Mouse (Mus musculus): Measurements from ENCODE around the gene Fndc3b. TPM values are rescaled to one million over a fixed set of nuclear protein-coding genes. Genes with fewer than 3 reads are reported as not detected.
"Not testable (repeated sequence)": the region's sequence is repeated elsewhere in the genome, so short reads cannot be mapped to it uniquely, and the experiment has no call there.

Gene Fndc3b
- polyA plus RNA-seq, 1 experiment from 2014 or later, result 39.5 TPM

DNA sequence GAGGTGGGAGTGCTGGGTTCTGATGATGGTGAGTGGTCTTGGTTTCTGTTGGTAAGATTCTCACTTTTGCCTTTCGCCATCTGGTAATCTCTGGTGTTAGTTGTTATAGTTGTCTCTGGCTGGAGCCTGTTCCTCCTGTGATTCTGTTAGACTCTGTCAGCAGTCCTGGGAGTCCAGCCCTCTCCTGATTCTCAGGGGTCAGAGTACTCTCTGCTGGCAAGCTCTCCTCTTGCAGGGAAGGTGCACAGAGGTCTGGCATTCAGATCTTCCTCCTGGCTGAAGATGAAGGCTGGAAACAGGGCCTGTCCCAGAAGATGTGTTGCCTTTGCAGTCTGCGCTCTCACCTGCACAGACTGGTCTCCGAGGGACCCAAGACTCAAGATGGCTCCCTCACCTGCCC, 310.1 kb downstream of the Fndc3b start:
- not testable (repeated sequence) for H3K36me3 ChIP-seq; H3K9ac ChIP-seq; H3K9me3 ChIP-seq; H3K4me3 ChIP-seq; ATAC-seq (ENCODE audit: insufficient number of reproducible peaks, low FRiP score, low TSS enrichment, low read depth); H3K27ac ChIP-seq; H3K27me3 ChIP-seq; H3K4me1 ChIP-seq; H3K4me2 ChIP-seq
- 95% methylated on average over 3 of the region's 3 CpGs for WGBS

DNA sequence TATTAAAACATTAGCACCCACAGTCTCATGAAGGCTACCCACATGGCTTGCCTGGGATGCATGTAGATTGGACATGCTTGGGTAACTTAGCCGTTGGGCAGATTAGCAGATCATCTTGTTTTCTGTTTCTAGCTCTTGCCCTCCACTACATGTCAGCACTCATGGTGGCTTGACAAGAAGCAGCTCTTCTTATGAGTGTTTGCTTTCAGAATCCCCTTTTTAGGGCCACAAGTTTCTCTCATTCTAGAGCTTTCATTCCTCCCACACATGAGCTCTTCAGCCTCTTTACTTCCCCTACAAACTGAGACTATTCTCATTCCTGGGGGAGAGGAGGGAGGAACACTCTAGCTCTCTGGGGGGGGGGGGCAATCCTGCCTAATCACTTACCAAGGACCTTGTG, 321.2 kb downstream of the Fndc3b start:
- 83% methylated on average over 1 of the region's 1 CpGs for WGBS

DNA sequence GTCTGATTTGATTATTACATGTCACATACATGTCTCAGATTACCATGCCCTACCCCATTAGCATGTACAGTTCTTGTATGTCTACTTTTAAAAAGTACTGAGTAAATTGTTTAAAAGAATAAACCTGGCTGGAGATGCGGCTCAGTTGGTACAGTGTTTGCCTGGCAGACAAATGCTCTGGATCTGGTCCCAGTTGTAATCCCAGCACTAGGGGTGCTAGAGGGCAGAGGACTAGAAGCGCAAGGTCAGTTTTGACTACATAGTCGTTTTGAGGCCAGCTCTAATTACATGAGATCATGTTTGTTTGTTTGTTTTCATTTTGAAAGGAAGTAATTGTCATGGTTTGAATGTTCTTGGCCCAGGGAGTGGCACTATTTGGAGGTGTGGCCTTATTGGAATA, 326.3 kb downstream of the Fndc3b start:
- Histone ChIP-seq H3K36me3 (no peaks in the 10 kb centered on the region), H3K9me3 (no peaks in the 10 kb centered on the region), H3K4me2 (no peak overlapping the region), H3K4me3 (no peak overlapping the region), H3K4me1 (no peaks in the 10 kb centered on the region), H3K27ac (no peak overlapping the region), H3K27me3 (no peaks in the 10 kb centered on the region), H3K9ac (no peak overlapping the region)
- 58% methylated on average over 3 of the region's 3 CpGs for WGBS
- no peak for ATAC-seq (ENCODE audit: insufficient number of reproducible peaks, low FRiP score, low TSS enrichment, low read depth)

More for the DNA sequence above, 321.2 kb downstream of the Fndc3b start:
- H3K4me3 ChIP-seq, result no peak overlapping the region
- no peaks in the 10 kb centered on the region for H3K36me3 ChIP-seq
- H3K27me3 ChIP-seq, result no peaks in the 10 kb centered on the region
- no peaks in the 10 kb centered on the region for H3K9me3 ChIP-seq
- no peak overlapping the region for H3K9ac ChIP-seq
- no peak overlapping the region for H3K27ac ChIP-seq
- no peaks in the 10 kb centered on the region for H3K4me1 ChIP-seq
- no peak overlapping the region for H3K4me2 ChIP-seq
- no peak for ATAC-seq (ENCODE audit: insufficient number of reproducible peaks, low FRiP score, low TSS enrichment, low read depth)

DNA sequence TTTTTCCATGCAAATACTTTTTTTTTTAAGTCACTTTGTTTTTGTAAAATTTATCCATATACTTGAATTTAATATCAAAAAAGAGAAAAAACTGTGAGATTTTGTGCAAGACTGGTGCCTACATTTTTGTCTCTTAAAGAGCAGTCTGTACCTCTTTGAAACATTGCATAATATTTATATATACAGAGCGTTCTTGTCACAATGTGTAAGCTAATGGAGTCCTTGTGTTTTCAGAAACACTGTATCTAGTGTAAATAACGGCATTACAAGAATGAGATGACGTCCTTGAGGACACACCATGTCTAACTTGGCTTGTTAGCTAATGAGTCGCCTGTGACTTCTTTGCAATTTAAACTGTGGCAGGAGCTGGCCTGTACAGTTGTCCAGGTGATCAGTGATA, 333.2 kb downstream of the Fndc3b start:
- Histone ChIP-seq H3K4me3 (no peak overlapping the region), H3K4me1 (no peaks in the 10 kb centered on the region), H3K9me3 (no peaks in the 10 kb centered on the region), H3K9ac (no peak overlapping the region), H3K4me2 (no peak overlapping the region), H3K27me3 (peaks cover 20% of the 10 kb centered on the region), H3K27ac (no peak overlapping the region), H3K36me3 (no peaks in the 10 kb centered on the region)
- 72% methylated on average over 4 of the region's 4 CpGs for WGBS
- ATAC-seq (ENCODE audit: insufficient number of reproducible peaks, low FRiP score, low TSS enrichment, low read depth), result no peak

DNA sequence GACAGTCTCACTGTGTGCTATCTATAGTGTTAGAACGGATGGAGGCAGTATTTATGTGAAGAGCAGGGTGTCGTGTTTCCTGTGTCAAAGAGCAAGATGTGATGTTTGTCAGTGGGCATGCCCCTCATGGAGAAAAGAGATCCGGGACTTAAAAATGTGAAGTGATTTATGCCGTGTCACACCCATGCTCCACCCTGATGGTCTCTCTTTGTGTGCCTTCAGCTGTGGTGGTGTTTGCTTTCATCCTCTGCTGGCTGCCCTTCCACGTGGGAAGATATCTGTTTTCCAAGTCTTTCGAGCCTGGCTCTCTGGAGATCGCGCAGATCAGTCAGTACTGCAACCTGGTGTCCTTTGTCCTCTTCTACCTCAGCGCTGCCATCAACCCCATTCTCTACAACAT, 336.7 kb downstream of the Fndc3b start:
- Histone ChIP-seq H3K4me1 (peaks cover 13% of the 10 kb centered on the region), H3K27me3 (peaks cover 54% of the 10 kb centered on the region), H3K9me3 (no peaks in the 10 kb centered on the region), H3K9ac (no peak overlapping the region), H3K4me2 (no peak overlapping the region), H3K36me3 (no peaks in the 10 kb centered on the region), H3K4me3 (no peak overlapping the region), H3K27ac (no peak overlapping the region)
- ATAC-seq (ENCODE audit: insufficient number of reproducible peaks, low FRiP score, low TSS enrichment, low read depth), result no peak
- 55% methylated on average over 9 of the region's 9 CpGs for WGBS

DNA sequence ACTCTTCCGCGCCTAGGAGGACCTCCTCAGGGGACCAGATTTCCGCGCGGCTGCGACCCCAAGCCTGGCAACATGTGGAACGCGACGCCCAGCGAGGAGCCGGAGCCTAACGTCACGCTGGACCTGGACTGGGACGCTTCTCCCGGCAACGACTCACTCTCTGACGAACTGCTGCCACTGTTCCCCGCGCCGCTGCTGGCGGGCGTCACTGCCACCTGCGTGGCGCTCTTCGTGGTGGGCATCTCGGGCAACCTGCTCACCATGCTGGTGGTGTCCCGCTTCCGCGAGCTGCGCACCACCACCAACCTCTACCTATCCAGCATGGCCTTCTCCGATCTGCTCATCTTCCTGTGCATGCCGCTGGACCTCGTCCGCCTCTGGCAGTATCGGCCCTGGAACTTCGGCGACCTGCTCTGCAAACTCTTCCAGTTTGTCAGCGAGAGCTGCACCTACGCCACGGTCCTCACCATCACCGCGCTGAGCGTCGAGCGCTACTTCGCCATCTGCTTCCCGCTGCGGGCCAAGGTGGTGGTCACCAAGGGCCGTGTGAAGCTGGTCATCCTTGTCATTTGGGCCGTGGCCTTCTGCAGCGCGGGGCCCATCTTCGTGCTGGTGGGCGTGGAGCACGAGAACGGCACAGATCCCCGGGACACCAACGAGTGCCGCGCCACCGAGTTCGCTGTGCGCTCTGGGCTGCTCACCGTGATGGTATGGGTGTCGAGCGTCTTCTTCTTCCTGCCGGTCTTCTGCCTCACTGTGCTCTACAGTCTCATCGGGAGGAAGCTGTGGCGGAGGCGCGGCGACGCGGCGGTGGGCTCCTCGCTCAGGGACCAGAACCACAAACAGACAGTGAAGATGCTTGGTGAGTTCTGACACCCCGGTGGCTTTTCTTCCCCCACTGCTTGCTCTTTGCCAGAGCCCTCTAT, 339.1 kb downstream of the Fndc3b start:
- no peak overlapping the region for H3K9ac ChIP-seq
- peaks cover 54% of the 10 kb centered on the region for H3K27me3 ChIP-seq
- H3K27ac ChIP-seq, result no peak overlapping the region
- ATAC-seq (ENCODE audit: insufficient number of reproducible peaks, low FRiP score, low TSS enrichment, low read depth), result no peak
- peak overlapping the region; percentile 19; the same call in 1 of the 2 replicates for H3K4me2 ChIP-seq
- no peaks in the 10 kb centered on the region for H3K36me3 ChIP-seq
- H3K4me1 ChIP-seq, result peaks cover 13% of the 10 kb centered on the region
- no peaks in the 10 kb centered on the region for H3K9me3 ChIP-seq
- H3K4me3 ChIP-seq, result peak overlapping the region; percentile 19
- WGBS, result 2% methylated on average over 77 of the region's 77 CpGs

DNA sequence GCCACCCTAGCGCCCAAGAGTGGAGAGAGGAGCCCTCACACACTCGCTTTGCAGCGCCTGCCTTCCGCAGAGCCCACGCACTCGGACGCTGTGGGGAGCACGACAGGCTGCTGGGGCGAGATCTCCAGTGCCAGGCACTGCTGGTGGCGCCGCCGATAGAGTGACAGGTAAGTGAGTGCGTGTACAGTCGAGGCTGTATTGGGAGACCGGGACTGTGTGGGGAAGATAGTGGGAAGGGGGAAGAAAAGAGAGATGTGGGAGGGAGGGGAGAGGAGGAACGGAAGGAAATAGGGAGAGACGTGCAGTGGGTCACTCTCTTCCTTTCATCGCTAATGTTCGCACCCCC, 339.9 kb downstream of the Fndc3b start, which contains the start of gene Ghsr:
Gene Ghsr, plus strand, starts transcription at position 76 of the 346 bp plus-strand sequence.
- 3% methylated on average over 19 of the region's 19 CpGs for WGBS
- no peaks in the 10 kb centered on the region for H3K9me3 ChIP-seq
- H3K27ac ChIP-seq, result no peak within 1 kb of the TSS
- H3K4me2 ChIP-seq, result peak within 1 kb of the TSS; percentile 19; the same call in 1 of the 2 replicates
- peaks cover 13% of the 10 kb centered on the region for H3K4me1 ChIP-seq
- H3K27me3 ChIP-seq, result peaks cover 54% of the 10 kb centered on the region
- no peaks in the 10 kb centered on the region for H3K36me3 ChIP-seq
- H3K9ac ChIP-seq, result no peak within 1 kb of the TSS
- ATAC-seq (ENCODE audit: insufficient number of reproducible peaks, low FRiP score, low TSS enrichment, low read depth), result no peak
- peak within 1 kb of the TSS; percentile 19 for H3K4me3 ChIP-seq

DNA sequence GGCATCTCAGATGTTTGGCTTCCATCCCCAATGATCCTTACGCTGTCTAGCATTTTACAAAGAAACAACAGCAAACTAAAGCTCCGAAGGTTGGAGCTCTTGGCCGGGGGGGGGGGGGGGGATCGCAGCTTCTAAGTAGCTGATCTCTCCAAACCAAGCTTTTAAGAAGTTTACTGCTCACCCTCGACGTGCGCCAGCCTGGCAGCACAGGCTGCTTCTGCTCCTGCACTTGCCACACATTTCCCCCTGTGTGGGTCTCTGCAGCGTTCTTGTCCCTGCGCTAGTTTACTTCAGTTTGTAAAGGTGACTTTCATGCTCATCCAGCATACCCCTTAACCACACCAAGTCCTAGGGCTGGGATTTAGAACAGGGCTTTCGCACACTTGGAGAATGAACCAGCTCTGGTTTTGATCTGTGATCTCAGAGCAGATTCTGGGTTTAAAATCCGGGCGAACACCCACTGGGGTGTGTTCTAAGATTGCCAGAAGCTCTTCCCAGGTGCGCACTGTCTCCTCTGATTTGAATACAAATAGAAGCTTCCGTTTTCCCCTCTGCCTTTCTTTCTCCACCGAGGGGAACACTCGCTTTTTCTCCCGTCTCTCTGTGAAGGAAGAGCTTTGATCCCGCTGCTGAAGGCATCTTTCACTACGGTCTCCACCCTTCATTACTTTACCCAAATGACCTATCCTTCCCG, 340.4 kb downstream of the Fndc3b start:
- no peak overlapping the region for H3K4me3 ChIP-seq
- no peaks in the 10 kb centered on the region for H3K9me3 ChIP-seq
- H3K4me2 ChIP-seq, result no peak overlapping the region
- 2% methylated on average over 20 of the region's 20 CpGs for WGBS
- no peak overlapping the region for H3K9ac ChIP-seq
- peaks cover 13% of the 10 kb centered on the region for H3K4me1 ChIP-seq
- no peak for ATAC-seq (ENCODE audit: insufficient number of reproducible peaks, low FRiP score, low TSS enrichment, low read depth)
- H3K27me3 ChIP-seq, result peaks cover 54% of the 10 kb centered on the region
- no peaks in the 10 kb centered on the region for H3K36me3 ChIP-seq
- H3K27ac ChIP-seq, result no peak overlapping the region

DNA sequence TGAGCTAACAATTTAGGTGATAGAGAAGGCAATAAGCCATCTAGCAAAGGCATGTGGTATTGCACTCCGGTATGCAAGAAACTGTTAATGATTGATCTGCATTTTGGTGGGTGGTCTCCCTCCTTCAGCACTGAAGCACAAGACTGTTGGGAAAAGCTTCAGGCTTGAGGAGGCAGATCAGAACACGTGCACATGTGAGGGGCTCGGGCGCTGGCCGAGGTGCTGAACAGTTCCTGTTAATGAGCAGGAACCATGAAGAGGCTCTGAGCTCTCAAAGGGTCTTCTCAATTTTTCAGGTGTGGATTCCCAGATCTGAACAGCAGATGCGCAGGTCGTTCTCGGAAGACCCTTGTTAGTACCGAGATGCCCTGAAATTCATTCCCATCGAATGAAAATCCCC, 341.0 kb downstream of the Fndc3b start:
- H3K4me1 ChIP-seq, result peaks cover 13% of the 10 kb centered on the region
- no peaks in the 10 kb centered on the region for H3K36me3 ChIP-seq
- no peak overlapping the region for H3K4me2 ChIP-seq
- H3K4me3 ChIP-seq, result no peak overlapping the region
- H3K27ac ChIP-seq, result no peak overlapping the region
- no peaks in the 10 kb centered on the region for H3K9me3 ChIP-seq
- peaks cover 53% of the 10 kb centered on the region for H3K27me3 ChIP-seq
- 5% methylated on average over 10 of the region's 10 CpGs for WGBS
- H3K9ac ChIP-seq, result no peak overlapping the region
- no peak for ATAC-seq (ENCODE audit: insufficient number of reproducible peaks, low FRiP score, low TSS enrichment, low read depth)

Small RNAs within 50 kb of the gene (microRNA-seq; reads per million reads assigned to microRNA genes)
- not detected for gene Mir3092

Other genes starting within 250 kb of the Fndc3b start
- gene Tmem212, start 185.1 kb upstream of the Fndc3b start, polyA plus RNA-seq (2015; fragmentation: Nextera tagmentation; extraction: Ambion mirVana), result not detected in 2 replicates
- gene Pld1, start 227.4 kb upstream of the Fndc3b start, polyA plus RNA-seq (2015; fragmentation: Nextera tagmentation; extraction: Ambion mirVana), result 7.5 and 8.9 TPM in 2 replicates